Mouse (Mus musculus): Measurements from ENCODE around the gene Tmem235. TPM values are rescaled to one million over a fixed set of nuclear protein-coding genes. Genes with fewer than 3 reads are reported as not detected.

Gene Tmem235
- polyA plus RNA-seq, 1 experiment: 5.3 TPM

DNA sequence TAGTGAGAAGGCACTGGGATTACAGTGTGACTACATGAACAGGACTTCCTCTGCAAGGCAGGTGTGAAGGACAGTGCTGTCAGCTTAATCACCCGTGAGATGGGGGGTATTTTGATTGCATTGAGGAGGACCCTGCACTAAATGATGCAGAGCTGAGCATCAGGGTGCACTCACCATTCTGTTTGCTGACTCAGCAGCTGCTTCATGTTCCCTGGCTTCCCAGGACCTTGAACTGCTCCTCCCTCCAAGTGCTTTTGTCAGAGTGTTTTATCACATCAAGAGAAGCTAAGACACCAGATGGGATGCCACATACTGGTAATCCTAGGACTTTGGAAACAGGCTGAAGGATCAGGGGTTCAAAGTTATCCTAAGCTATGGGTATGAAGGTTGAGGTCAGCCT, 4.6 kb upstream of the Tmem235 start:
- Histone ChIP-seq H3K4me1 (ENCODE audit: control insufficient read depth, insufficient read depth, low read length) (no peaks in the 10 kb centered on the region), H3K4me3 (ENCODE audit: control insufficient read depth, low read depth, low read length) (no peak overlapping the region), H3K27ac (ENCODE audit: control insufficient read depth, insufficient read depth, low read depth, low read length) (no peak overlapping the region), H3K27me3 (ENCODE audit: control insufficient read depth, insufficient read depth, low read length) (no peaks in the 10 kb centered on the region), H3K36me3 (ENCODE audit: control insufficient read depth, insufficient read depth, low read length) (peaks cover 6% of the 10 kb centered on the region)
- no peak for TF ChIP-seq POLR2A (IDR thresholded peaks at IDR 0.05; ENCODE audit: control insufficient read depth, low read depth, low read length)
- TF ChIP-seq CTCF (IDR thresholded peaks at IDR 0.05; ENCODE audit: control insufficient read depth, insufficient read depth, insufficient replicate concordance, low read depth, low read length): no peak

DNA sequence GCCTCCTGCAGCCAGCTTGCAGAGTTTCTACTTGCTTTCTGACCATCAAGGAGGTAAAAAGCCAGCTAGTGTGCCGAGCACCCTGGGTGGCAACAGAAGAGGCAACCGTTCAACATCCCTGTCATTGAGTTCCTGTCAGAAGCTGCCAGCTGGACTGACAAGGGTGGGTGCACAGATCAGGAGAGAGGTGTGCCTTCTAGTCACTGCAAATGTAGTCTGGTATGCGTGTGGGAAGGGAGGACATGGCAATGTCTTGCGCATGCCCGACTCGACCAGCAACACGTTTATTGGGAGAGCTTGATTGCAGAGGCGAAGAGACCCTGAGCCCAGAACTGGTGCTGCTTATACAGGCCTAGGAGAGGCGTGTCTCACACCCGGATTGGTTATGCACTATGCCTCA, 3.1 kb upstream of the Tmem235 start:
- H3K4me3 ChIP-seq (ENCODE audit: control insufficient read depth, low read depth, low read length): no peak overlapping the region
- peaks cover 6% of the 10 kb centered on the region for H3K36me3 ChIP-seq (ENCODE audit: control insufficient read depth, insufficient read depth, low read length)
- H3K4me1 ChIP-seq (ENCODE audit: control insufficient read depth, insufficient read depth, low read length): no peaks in the 10 kb centered on the region
- H3K27me3 ChIP-seq (ENCODE audit: control insufficient read depth, insufficient read depth, low read length): no peaks in the 10 kb centered on the region
- no peak for TF ChIP-seq POLR2A (IDR thresholded peaks at IDR 0.05; ENCODE audit: control insufficient read depth, low read depth, low read length)
- TF ChIP-seq CTCF (IDR thresholded peaks at IDR 0.05; ENCODE audit: control insufficient read depth, insufficient read depth, insufficient replicate concordance, low read depth, low read length): no peak
- H3K27ac ChIP-seq (ENCODE audit: control insufficient read depth, insufficient read depth, low read depth, low read length): no peak overlapping the region

- Histone ChIP-seq H3K27ac (ENCODE audit: control insufficient read depth, insufficient read depth, low read depth, low read length) (no peak overlapping the region), H3K4me3 (ENCODE audit: control insufficient read depth, low read depth, low read length) (no peak overlapping the region), H3K4me1 (ENCODE audit: control insufficient read depth, insufficient read depth, low read length) (no peaks in the 10 kb centered on the region), H3K27me3 (ENCODE audit: control insufficient read depth, insufficient read depth, low read length) (no peaks in the 10 kb centered on the region), H3K36me3 (ENCODE audit: control insufficient read depth, insufficient read depth, low read length) (peaks cover 4% of the 10 kb centered on the region)
- TF ChIP-seq POLR2A (IDR thresholded peaks at IDR 0.05; ENCODE audit: control insufficient read depth, low read depth, low read length) (no peak), CTCF (IDR thresholded peaks at IDR 0.05; ENCODE audit: control insufficient read depth, insufficient read depth, insufficient replicate concordance, low read depth, low read length) (no peak)
These were observed 2.2 kb upstream of the Tmem235 start for GRCm38 (mm10) chr11:117858392-117858791.

- no peak overlapping the region for H3K27ac ChIP-seq (ENCODE audit: control insufficient read depth, insufficient read depth, low read depth, low read length)
- no peaks in the 10 kb centered on the region for H3K36me3 ChIP-seq (ENCODE audit: control insufficient read depth, insufficient read depth, low read length)
- TF ChIP-seq POLR2A (IDR thresholded peaks at IDR 0.05; ENCODE audit: control insufficient read depth, low read depth, low read length) (no peak), CTCF (IDR thresholded peaks at IDR 0.05; ENCODE audit: control insufficient read depth, insufficient read depth, insufficient replicate concordance, low read depth, low read length) (no peak)
- H3K4me3 ChIP-seq (ENCODE audit: control insufficient read depth, low read depth, low read length): no peak overlapping the region
- H3K27me3 ChIP-seq (ENCODE audit: control insufficient read depth, insufficient read depth, low read length): no peaks in the 10 kb centered on the region
- no peaks in the 10 kb centered on the region for H3K4me1 ChIP-seq (ENCODE audit: control insufficient read depth, insufficient read depth, low read length)
These were observed 2.8 kb downstream of the Tmem235 start for GRCm38 (mm10) chr11:117863174-117863856.

DNA sequence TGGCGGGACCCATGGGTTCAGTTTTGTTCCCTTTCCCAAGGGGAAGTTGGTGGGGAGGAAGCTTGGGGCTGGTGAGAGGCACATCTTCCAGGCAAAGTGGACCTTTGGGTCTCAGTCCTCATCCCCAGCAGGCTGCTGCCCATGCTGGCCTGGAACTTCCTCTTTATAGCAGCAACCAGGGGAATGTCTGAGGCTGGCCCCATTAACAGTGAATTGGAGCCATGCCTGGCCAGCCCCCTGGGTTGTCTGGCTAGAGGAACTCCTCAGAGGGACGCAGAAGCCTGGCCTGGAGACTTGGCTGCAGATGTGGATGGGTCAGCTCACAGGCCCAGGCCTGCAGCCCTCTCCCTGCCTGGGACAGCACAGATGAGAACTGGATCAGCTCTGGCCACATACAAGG, 4.3 kb downstream of the Tmem235 start:
- H3K4me1 ChIP-seq (ENCODE audit: control insufficient read depth, insufficient read depth, low read length): no peaks in the 10 kb centered on the region
- H3K27me3 ChIP-seq (ENCODE audit: control insufficient read depth, insufficient read depth, low read length): no peaks in the 10 kb centered on the region
- TF ChIP-seq CTCF (IDR thresholded peaks at IDR 0.05; ENCODE audit: control insufficient read depth, insufficient read depth, insufficient replicate concordance, low read depth, low read length) (no peak), POLR2A (IDR thresholded peaks at IDR 0.05; ENCODE audit: control insufficient read depth, low read depth, low read length) (no peak)
- H3K27ac ChIP-seq (ENCODE audit: control insufficient read depth, insufficient read depth, low read depth, low read length): no peak overlapping the region
- no peaks in the 10 kb centered on the region for H3K36me3 ChIP-seq (ENCODE audit: control insufficient read depth, insufficient read depth, low read length)
- no peak overlapping the region for H3K4me3 ChIP-seq (ENCODE audit: control insufficient read depth, low read depth, low read length)

DNA sequence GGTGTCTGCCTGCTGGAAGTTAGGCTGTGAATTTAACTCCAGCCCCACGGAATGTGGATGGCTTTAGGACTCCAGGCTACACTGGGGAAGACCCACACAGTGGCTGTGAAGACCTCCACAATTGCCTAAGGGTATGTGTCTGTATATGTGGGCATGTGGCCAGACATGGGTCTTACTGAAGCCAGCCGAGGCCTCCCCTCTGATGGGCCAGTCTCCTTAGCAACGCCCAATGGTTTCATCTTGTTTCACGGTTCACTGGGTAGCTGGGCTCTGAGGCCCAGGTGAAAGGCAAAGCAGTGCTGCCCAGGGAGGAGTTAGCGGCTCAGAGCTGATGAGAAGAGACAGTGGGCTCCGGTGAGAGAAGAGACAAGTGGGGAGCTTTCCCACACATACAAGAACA, 5.4 kb downstream of the Tmem235 start:
- no peaks in the 10 kb centered on the region for H3K27me3 ChIP-seq (ENCODE audit: control insufficient read depth, insufficient read depth, low read length)
- no peak overlapping the region for H3K27ac ChIP-seq (ENCODE audit: control insufficient read depth, insufficient read depth, low read depth, low read length)
- H3K4me3 ChIP-seq (ENCODE audit: control insufficient read depth, low read depth, low read length): no peak overlapping the region
- TF ChIP-seq CTCF (IDR thresholded peaks at IDR 0.05; ENCODE audit: control insufficient read depth, insufficient read depth, insufficient replicate concordance, low read depth, low read length) (no peak), POLR2A (IDR thresholded peaks at IDR 0.05; ENCODE audit: control insufficient read depth, low read depth, low read length) (no peak)
- no peaks in the 10 kb centered on the region for H3K36me3 ChIP-seq (ENCODE audit: control insufficient read depth, insufficient read depth, low read length)
- H3K4me1 ChIP-seq (ENCODE audit: control insufficient read depth, insufficient read depth, low read length): no peaks in the 10 kb centered on the region; the same call in 1 of the 2 replicates

- H3K4me1 ChIP-seq (ENCODE audit: control insufficient read depth, insufficient read depth, low read length): peaks cover 11% of the 10 kb centered on the region
- H3K27ac ChIP-seq (ENCODE audit: control insufficient read depth, insufficient read depth, low read depth, low read length): no peak overlapping the region
- no peak overlapping the region for H3K4me3 ChIP-seq (ENCODE audit: control insufficient read depth, low read depth, low read length)
- no peaks in the 10 kb centered on the region for H3K27me3 ChIP-seq (ENCODE audit: control insufficient read depth, insufficient read depth, low read length)
- TF ChIP-seq POLR2A (IDR thresholded peaks at IDR 0.05; ENCODE audit: control insufficient read depth, low read depth, low read length) (no peak), CTCF (IDR thresholded peaks at IDR 0.05; ENCODE audit: control insufficient read depth, insufficient read depth, insufficient replicate concordance, low read depth, low read length) (peak; percentile 92)
- H3K36me3 ChIP-seq (ENCODE audit: control insufficient read depth, insufficient read depth, low read length): no peaks in the 10 kb centered on the region
These were observed 10.3 kb downstream of the Tmem235 start for GRCm38 (mm10) chr11:117870688-117871365.
